Mouse (Mus musculus) forelimb bud, embryonic 11.5 days (tissue): ENCODE results near the gene Csf3r.
A peak's percentile ranks its signal among the peaks of the same experiment; 100 is the strongest.

Experiments
- DNase-seq: peaks from one replicate; pipeline ENCODE4 v3.0.0-alpha.2; 2012; ENCODE audit warnings: low read depth, low spot score

The Csf3r gene

GRCm38 (mm10) chr4:126057207-126058133, 33.1 kb downstream of the Csf3r start:
- DNase-seq = no peak

- peak; percentile 94 for DNase-seq
Measured at GRCm38 (mm10) chr4:126058134-126058996, 34.0 kb downstream of the Csf3r start, which contains the start of gene Oscp1. TSS of gene Oscp1 (plus strand) at chr4:126058565.

DNA sequence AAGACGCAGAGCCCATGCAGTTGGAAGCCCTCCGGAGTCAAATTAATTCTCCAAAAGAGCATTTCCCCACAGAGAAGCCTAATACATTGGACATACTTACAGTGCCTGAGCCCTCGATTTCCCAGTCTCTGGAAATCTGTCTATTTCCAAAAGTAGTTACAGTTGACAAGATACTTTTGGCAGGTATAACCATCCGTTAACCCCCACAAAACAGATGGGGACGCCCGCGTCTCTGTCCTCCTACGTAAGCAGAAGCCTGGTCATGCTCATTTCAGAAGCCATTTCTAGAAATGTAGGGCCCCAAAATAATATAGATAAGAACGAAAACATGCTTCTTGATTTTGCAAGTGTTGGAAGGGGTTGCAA, 34.6 kb downstream of the Csf3r start:
- DNase-seq = no peak

- peak; percentile 49 for DNase-seq
Measured at GRCm38 (mm10) chr4:126062856-126063255, 38.5 kb downstream of the Csf3r start.

DNA sequence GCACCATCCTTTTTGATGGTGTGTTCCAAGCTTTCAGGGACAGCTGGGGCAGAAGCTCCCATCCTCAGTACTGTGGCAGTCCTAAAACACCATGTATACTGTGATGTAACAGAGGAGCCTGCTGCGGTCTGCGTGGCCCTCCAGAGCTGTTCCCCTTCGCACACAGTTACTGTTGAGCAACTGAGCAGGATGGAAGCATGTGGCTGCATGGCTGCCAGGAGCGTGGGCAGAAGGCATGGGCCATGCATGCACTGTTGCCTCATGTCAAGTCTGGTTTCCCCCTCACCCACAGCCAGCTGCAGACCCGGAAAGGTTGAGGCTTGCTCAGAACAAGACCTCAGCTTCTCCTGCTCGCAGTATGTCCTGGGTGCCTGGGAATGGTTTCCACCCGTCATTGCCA, 40.9 kb downstream of the Csf3r start:
- DNase-seq = no peak

DNA sequence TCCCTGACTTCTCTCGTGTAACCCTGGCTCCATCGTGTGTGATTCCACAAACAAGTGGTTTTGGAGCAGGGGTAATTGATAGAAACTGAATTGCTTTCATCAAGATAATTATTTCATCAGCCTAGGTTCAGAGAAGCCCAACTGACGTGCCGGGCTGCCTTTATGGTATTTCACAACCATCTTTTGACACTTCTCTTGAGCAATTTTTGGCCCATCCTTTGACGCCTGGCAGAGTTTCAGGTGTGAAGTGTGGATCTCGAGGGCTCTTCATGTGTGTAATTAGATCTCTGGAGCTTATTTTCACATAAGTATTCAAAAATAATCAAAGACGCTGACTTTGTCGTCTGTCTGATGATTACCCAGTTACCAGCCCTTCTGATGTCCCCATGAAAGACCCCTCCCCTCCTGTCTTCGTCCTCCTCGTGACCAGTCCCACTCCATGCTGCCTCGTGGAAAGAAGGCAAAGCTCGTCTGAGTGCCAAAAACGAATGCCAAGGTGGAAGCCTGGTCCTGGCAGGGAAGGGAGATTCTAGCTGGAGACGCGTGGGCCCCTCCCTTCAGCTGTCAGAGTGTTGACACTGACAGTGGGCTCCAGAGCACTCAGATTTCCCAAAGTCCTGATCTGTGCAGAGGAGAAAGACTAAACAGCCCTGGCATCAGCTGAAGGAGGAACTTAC, 43.2 kb downstream of the Csf3r start:
- DNase-seq = no peak

DNA sequence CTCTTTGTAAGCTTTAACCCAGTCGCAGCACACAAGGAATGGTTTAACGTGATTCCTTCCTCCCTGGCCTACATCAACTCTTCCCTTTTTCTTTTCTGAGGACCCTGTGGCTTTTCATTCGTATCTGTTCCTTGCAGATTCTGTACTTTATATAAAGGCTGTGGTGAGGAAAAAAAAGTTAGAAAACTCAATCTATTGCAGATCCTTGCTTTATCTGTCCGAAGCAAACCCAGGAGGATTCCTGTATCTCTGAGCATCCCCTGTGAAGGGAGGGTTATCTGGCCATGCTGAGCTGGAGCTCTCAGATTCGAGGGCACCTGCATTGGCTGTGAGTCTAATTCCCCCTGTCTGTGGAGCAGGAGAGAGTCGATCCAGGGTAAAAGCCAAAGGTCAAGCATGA, 44.5 kb downstream of the Csf3r start:
- no peak for DNase-seq

DNA sequence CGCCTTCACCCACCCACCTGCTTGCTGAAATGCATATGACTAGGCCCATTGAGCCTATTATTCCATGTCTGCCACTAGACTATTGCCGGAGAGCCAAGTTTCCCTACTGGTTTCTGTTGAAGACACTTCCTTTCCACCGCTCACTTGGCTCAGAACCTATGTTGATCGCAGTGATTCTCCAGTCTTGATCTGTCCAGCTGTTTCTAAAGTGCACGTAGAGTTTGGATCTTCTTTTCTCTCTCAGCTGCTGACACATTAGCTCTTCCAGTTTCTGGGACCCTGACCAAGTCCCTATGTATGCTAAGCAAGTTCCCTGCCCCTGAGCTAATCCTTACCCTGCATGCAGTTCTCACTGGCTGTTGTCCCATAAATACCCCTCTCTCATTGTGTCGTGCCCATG, 53.5 kb downstream of the Csf3r start:
- no peak for DNase-seq

DNA sequence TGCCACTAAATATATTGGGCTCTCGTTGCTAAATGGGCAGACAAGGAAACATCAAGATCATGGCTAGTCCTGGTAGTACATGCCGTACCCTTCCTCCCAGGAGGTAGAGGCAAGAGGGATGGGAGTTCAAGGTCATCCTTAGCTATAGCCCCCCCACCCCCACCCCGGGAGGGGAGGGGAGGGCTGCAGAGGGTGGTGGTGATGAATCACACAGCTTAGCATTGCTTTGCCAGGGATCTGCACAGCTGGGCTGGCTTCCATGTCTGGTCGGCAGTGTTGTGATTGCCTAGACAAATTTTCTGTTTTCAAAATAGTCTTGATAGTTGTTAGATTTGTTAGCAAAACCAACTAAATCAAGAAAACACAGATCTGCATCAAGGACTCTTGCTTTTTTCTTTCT, 54.9 kb downstream of the Csf3r start:
- DNase-seq = no peak

GRCm38 (mm10) chr4:126081601-126082000, 57.3 kb downstream of the Csf3r start:
- no peak for DNase-seq

DNA sequence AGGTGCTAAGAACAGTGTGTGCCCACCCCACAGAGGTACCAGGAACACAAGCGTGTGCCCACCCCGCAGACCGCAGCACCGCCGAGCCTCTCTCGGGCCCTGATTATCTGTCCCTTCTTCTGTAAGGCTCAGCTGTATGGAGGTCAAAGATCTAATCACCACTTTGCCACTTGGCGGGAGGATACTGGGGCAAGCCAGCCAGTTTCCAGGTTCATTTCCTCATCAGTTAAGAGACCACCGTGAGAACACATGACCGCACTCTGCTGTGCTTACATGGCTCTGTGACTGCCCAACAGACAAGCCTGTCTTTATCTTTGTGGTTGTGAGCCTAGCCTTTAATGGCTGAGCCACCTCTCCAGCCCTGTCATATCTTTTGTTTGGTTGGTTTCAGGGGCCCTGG, 58.7 kb downstream of the Csf3r start:
- DNase-seq = no peak

DNA sequence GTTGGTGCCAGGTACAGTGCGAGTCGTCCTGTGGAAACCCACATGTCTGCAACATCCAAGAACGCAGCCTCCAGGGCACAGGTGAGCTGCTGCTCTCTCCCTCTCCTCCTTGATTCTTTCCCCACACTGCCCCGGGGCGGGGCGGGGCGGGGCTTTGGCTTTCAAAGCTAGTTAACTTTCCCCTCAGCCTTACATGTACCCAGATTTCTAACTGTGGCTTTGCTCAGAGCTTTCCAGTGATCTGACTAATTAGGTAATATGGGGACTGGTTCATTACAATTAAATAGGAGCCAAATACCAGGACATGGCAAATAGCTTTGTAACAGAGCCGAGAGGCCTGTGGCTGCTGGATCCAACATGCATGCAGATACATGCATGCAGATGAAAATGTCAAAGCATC, 60.0 kb downstream of the Csf3r start:
- DNase-seq = no peak

DNA sequence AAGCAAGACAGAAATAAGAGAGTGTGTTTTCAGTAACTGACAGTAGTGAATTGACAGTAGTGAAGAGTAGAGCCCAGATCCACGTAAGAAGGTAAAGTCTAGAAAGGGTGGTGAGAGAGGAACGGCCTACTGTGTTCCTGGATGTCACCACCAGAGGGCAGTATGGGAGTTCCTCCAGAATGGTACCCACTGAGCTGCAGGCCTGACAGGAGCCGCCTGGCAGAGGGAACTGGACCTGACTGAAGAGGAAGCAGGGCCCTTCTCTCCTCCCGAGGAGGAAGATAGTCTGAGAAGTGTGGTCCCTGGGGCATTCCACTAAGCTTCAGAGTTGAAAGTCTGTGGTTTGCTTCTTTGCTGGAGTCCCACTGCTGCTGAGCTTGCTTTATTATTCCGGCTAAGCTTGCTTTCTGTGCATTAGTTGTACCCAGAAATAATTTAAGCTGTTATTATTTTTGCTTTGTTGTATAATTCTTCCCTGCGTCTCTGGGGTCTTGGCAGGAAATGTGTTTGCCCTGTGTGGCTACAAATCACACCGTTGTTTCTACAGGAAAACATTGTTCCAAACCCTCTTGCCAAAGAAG, 61.7 kb downstream of the Csf3r start:
- peak; percentile 88 for DNase-seq

- DNase-seq = no peak
Measured at GRCm38 (mm10) chr4:126090101-126090847, 65.9 kb downstream of the Csf3r start.

- DNase-seq = no peak
Measured at GRCm38 (mm10) chr4:126090848-126091124, 66.4 kb downstream of the Csf3r start.

- DNase-seq = no peak
Measured at GRCm38 (mm10) chr4:126091873-126092272, 67.5 kb downstream of the Csf3r start.
